Mouse (Mus musculus) regulatory T cell (primary cell): ENCODE data around the gene Ccs.

Experiments
- in situ Hi-C: fragments of 300-600 bp; cut with MboI, MseI; formaldehyde crosslinking; loops from one replicate; pipeline ENCODE4 v1.15.1; 2025; ENCODE audit warnings: high pct_unique_total_duplicates

Gene Ccs

GRCm38 (mm10) chr19:4786313-4786712, 52.8 kb downstream of the Ccs start:
- in situ Hi-C loops, result no loop called here

DNA sequence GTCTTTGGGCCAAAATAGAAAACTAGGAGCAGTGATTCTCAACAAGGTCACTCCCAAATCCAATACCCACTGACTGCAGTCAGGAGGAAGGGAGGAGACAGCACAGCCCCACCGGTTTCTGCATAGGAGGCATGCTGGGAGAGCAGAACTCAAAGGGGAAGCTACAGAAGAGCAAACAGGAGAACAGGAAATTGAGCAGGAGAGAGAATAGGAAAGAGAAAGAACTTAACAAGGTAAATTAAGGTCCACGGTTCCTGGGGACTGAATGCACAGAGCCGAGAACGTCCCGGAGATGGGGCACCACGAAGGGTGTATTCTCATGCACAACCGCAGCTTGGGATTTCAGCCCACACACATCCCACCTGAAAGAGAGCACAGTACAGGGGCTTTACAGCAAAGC, 53.9 kb downstream of the Ccs start:
- in situ Hi-C loops, result no loop called here

DNA sequence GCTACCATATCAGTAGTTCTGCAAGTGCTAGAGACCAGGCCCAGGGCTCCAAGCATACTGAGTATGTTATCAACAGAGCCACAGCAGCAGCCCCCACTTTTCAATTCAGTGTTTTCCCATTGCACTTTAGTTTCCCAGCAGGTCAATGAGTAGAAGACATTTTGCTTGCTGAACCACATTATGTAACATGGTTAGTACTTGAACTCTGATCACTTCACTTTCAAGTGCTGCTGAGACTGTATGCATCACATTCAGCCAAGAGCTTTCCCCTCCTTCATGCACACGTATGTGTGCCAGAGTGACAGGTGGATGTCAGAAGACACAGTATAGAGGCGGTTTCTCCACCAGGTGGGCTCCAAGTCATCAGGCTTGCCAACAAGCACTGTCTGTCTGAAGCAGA, 56.2 kb downstream of the Ccs start:
- in situ Hi-C loops, result no loop called here
